Mouse (Mus musculus) hindbrain, embryonic 14.5 days (tissue): ENCODE measurements at regions not wholly inside any gene's neighbourhood (a gene's known extent, or its start where the extent isn't known, plus 50 kb on each side); places are given as distances from the start of the nearest gene placed in this dataset.

Experiments
- ATAC-seq: fragments of 200-750 bp; cut with Nextera tagmentation; 2 replicates; pipeline ENCODE4 v1.8.0; 2017; ENCODE audit warnings: moderate number of reproducible peaks, mild to moderate bottlenecking, moderate TSS enrichment, moderate library complexity; ENCODE audit not compliant: low FRiP score
- DNase-seq: peaks from one replicate; pipeline ENCODE4 v3.0.0-alpha.2; 2015; ENCODE audit warnings: low spot score
- H3K27ac ChIP-seq: fragments of 300-500 bp; sonication (generic); 2 replicates; pipeline ENCODE4 v1.5.1; 2014; ENCODE audit warnings: mild to moderate bottlenecking, moderate library complexity
- H3K27me3 ChIP-seq: fragments of 300-500 bp; sonication (generic); 2 replicates; pipeline ENCODE4 v1.6.1; 2014; ENCODE audit warnings: mild to moderate bottlenecking, low read length, mixed read lengths; ENCODE audit not compliant: control insufficient read depth, insufficient read depth
- H3K36me3 ChIP-seq: fragments of 300-500 bp; sonication (generic); replicated peaks from 2 replicates; pipeline ENCODE4 v1.6.1; 2014; ENCODE audit not compliant: control insufficient read depth, insufficient read depth
- H3K4me1 ChIP-seq: fragments of 300-500 bp; sonication (generic); replicated peaks from 2 replicates; pipeline ENCODE4 v1.6.1; 2014; ENCODE audit warnings: antibody characterized with exemption, low read length, mixed read lengths; ENCODE audit not compliant: control insufficient read depth, insufficient read depth
- H3K4me2 ChIP-seq: fragments of 300-500 bp; sonication (generic); replicated peaks from 2 replicates; pipeline ENCODE4 v1.6.1; 2014; ENCODE audit warnings: mild to moderate bottlenecking, moderate library complexity
- H3K4me3 ChIP-seq: fragments of 300-500 bp; sonication (generic); replicated peaks from 2 replicates; pipeline ENCODE4 v1.5.1; 2014; ENCODE audit warnings: mild to moderate bottlenecking, low read length
- H3K9ac ChIP-seq: fragments of 300-500 bp; sonication (generic); 2 replicates; pipeline ENCODE4 v1.6.1; 2014
- H3K9me3 ChIP-seq: fragments of 300-500 bp; sonication (generic); 2 replicates; pipeline ENCODE4 v1.6.1; 2016; ENCODE audit warnings: low read length; ENCODE audit not compliant: control insufficient read depth
- WGBS: fragments of 180-500 bp; shearing (Covaris S2); extraction: QIAGEN DNeasy Blood & Tissue Kit; methylation state at CpG from one replicate; pipeline ENCODE4 v1.1.7; 2014; 5-methylcytosine and 5-hydroxymethylcytosine counted together

GRCm38 (mm10) chr12:106458215-106458614 is 448.2 kb downstream of the Vrk1 start:
- H3K9me3 ChIP-seq = no peaks in the 10 kb centered on the region
- no peak for ATAC-seq
- 46% methylated on average over 6 of the region's 6 CpGs for WGBS

GRCm38 (mm10) chr12:106460650-106461049 is 450.6 kb downstream of the Vrk1 start:
- DNase-seq (no peak), ATAC-seq (no peak)
- Histone ChIP-seq H3K4me3 (no peak overlapping the region), H3K4me2 (no peak overlapping the region), H3K27ac (no peak overlapping the region), H3K9me3 (no peaks in the 10 kb centered on the region), H3K27me3 (no peaks in the 10 kb centered on the region), H3K36me3 (no peaks in the 10 kb centered on the region), H3K9ac (no peak overlapping the region), H3K4me1 (no peaks in the 10 kb centered on the region)
- WGBS = 78% methylated on average over 7 of the region's 7 CpGs

More at GRCm38 (mm10) chr12:106458215-106458614, 448.2 kb downstream of the Vrk1 start:
- DNase-seq = no peak
- Histone ChIP-seq H3K27ac (no peak overlapping the region), H3K36me3 (no peaks in the 10 kb centered on the region), H3K4me3 (no peak overlapping the region), H3K4me1 (no peaks in the 10 kb centered on the region), H3K27me3 (no peaks in the 10 kb centered on the region), H3K9ac (no peak overlapping the region), H3K4me2 (no peak overlapping the region)

- Histone ChIP-seq H3K4me3 (no peak overlapping the region), H3K4me1 (no peaks in the 10 kb centered on the region), H3K9me3 (no peaks in the 10 kb centered on the region), H3K27me3 (no peaks in the 10 kb centered on the region), H3K36me3 (no peaks in the 10 kb centered on the region), H3K27ac (no peak overlapping the region), H3K9ac (no peak overlapping the region), H3K4me2 (no peak overlapping the region)
- DNase-seq = no peak
- 6% methylated on average over 3 of the region's 3 CpGs for WGBS
- ATAC-seq = no peak
These were observed 452.3 kb downstream of the Vrk1 start for GRCm38 (mm10) chr12:106462281-106462680.

GRCm38 (mm10) chr12:106464701-106465100 is 454.7 kb downstream of the Vrk1 start:
- ATAC-seq (no peak), DNase-seq (no peak)
- H3K36me3 ChIP-seq = no peaks in the 10 kb centered on the region
- no peaks in the 10 kb centered on the region for H3K27me3 ChIP-seq
- H3K9ac ChIP-seq = no peak overlapping the region
- WGBS = 51% methylated on average over 11 of the region's 11 CpGs
- H3K27ac ChIP-seq = no peak overlapping the region
- no peaks in the 10 kb centered on the region for H3K9me3 ChIP-seq
- H3K4me2 ChIP-seq = no peak overlapping the region
- H3K4me3 ChIP-seq = no peak overlapping the region
- peaks cover 10% of the 10 kb centered on the region for H3K4me1 ChIP-seq

GRCm38 (mm10) chr12:106468173-106468860 is 458.3 kb downstream of the Vrk1 start:
- H3K27ac ChIP-seq = no peak overlapping the region
- no peaks in the 10 kb centered on the region for H3K36me3 ChIP-seq
- no peak for DNase-seq
- no peak overlapping the region; the same call in 1 of the 2 replicates for H3K9ac ChIP-seq
- H3K9me3 ChIP-seq = no peaks in the 10 kb centered on the region
- no peak for ATAC-seq
- peaks cover 10% of the 10 kb centered on the region for H3K4me1 ChIP-seq
- H3K4me3 ChIP-seq = no peak overlapping the region
- 0 out of 2 replicates have a peak overlapping the region, but pooled peaks have one; percentile 16 for H3K4me2 ChIP-seq
- H3K27me3 ChIP-seq = no peaks in the 10 kb centered on the region
- 20% methylated on average over 18 of the region's 18 CpGs for WGBS

GRCm38 (mm10) chr12:106474501-106475165 is 464.6 kb downstream of the Vrk1 start:
- no peaks in the 10 kb centered on the region for H3K36me3 ChIP-seq
- no peak overlapping the region for H3K27ac ChIP-seq
- H3K9me3 ChIP-seq = no peaks in the 10 kb centered on the region
- ATAC-seq = no peak
- H3K4me3 ChIP-seq = no peak overlapping the region
- peaks cover 23% of the 10 kb centered on the region for H3K4me1 ChIP-seq
- H3K9ac ChIP-seq = peak overlapping the region; percentile 28
- DNase-seq = peak; percentile 45
- WGBS = 12% methylated on average over 24 of the region's 24 CpGs
- no peaks in the 10 kb centered on the region for H3K27me3 ChIP-seq
- peak overlapping the region; percentile 45 for H3K4me2 ChIP-seq

- Histone ChIP-seq H3K4me3 (no peak overlapping the region), H3K9me3 (no peaks in the 10 kb centered on the region), H3K4me1 (peaks cover 32% of the 10 kb centered on the region), H3K4me2 (no peak overlapping the region), H3K27ac (no peak overlapping the region), H3K27me3 (no peaks in the 10 kb centered on the region), H3K36me3 (no peaks in the 10 kb centered on the region), H3K9ac (no peak overlapping the region)
- no peak for ATAC-seq
- no peak for DNase-seq
- 65% methylated on average over 8 of the region's 8 CpGs for WGBS
These were observed 465.5 kb downstream of the Vrk1 start for GRCm38 (mm10) chr12:106475486-106476050.

- Histone ChIP-seq H3K4me1 (peaks cover 39% of the 10 kb centered on the region), H3K9ac (no peak overlapping the region), H3K4me3 (no peak overlapping the region), H3K27me3 (peaks cover 9% of the 10 kb centered on the region), H3K9me3 (no peaks in the 10 kb centered on the region), H3K4me2 (no peak overlapping the region), H3K27ac (no peak overlapping the region), H3K36me3 (no peaks in the 10 kb centered on the region)
- ATAC-seq (no peak), DNase-seq (peak; percentile 44)
- WGBS = 12% methylated on average over 8 of the region's 8 CpGs
These were observed 467.1 kb downstream of the Vrk1 start for GRCm38 (mm10) chr12:106477040-106477665.

GRCm38 (mm10) chr12:106477731-106478130 is 467.7 kb downstream of the Vrk1 start:
- no peak for DNase-seq
- Histone ChIP-seq H3K9me3 (no peaks in the 10 kb centered on the region), H3K4me2 (peak overlapping the region; percentile 53), H3K36me3 (no peaks in the 10 kb centered on the region), H3K27ac (no peak overlapping the region), H3K27me3 (peaks cover 13% of the 10 kb centered on the region), H3K4me3 (no peak overlapping the region), H3K9ac (no peak overlapping the region), H3K4me1 (peaks cover 43% of the 10 kb centered on the region)
- 18% methylated on average over 4 of the region's 4 CpGs for WGBS
- ATAC-seq = no peak
